Mouse (Mus musculus): ENCODE results near the gene Rspry1. TPM values are rescaled to one million over a fixed set of nuclear protein-coding genes. Genes with fewer than 3 reads are reported as not detected.

The Rspry1 gene
- polyA plus RNA-seq, 1 experiment from 2014 or later, result 17.5 TPM

GRCm38 (mm10) chr8:94600478-94600877 is 1.3 kb upstream of the Rspry1 start:
- Histone ChIP-seq H3K27ac (ENCODE audit: low read depth, low read length) (no peak overlapping the region), H3K27me3 (replicated peaks; ENCODE audit: control insufficient read depth, insufficient read depth, low read length) (no peaks in the 10 kb centered on the region), H3K4me2 (replicated peaks; ENCODE audit: low read depth) (peak overlapping the region; percentile 81), H3K9ac (ENCODE audit: low read depth, low read length) (peak overlapping the region; percentile 97), H3K9me3 (ENCODE audit: control insufficient read depth) (no peaks in the 10 kb centered on the region), H3K4me3 (ENCODE audit: low read depth, low read length) (peak overlapping the region; percentile 100), H3K4me1 (replicated peaks; ENCODE audit: control insufficient read depth, insufficient read depth, low read length) (no peaks in the 10 kb centered on the region), H3K36me3 (ENCODE audit: control insufficient read depth, insufficient read depth) (no peaks in the 10 kb centered on the region)
- 8% methylated on average over 5 of the region's 5 CpGs for WGBS
- no peak for TF ChIP-seq CTCF (IDR thresholded peaks at IDR 0.05; ENCODE audit: low read depth)
- ATAC-seq, result no peak

- WGBS, result under 1% methylated on average over 51 of the region's 51 CpGs
- Histone ChIP-seq H3K9me3 (ENCODE audit: control insufficient read depth) (no peaks in the 10 kb centered on the region), H3K27me3 (replicated peaks; ENCODE audit: control insufficient read depth, insufficient read depth, low read length) (no peaks in the 10 kb centered on the region), H3K36me3 (ENCODE audit: control insufficient read depth, insufficient read depth) (no peaks in the 10 kb centered on the region), H3K4me3 (ENCODE audit: low read depth, low read length) (peak overlapping the region; percentile 100), H3K4me1 (replicated peaks; ENCODE audit: control insufficient read depth, insufficient read depth, low read length) (no peaks in the 10 kb centered on the region), H3K9ac (ENCODE audit: low read depth, low read length) (peak overlapping the region; percentile 97), H3K27ac (ENCODE audit: low read depth, low read length) (peak overlapping the region; percentile 96), H3K4me2 (replicated peaks; ENCODE audit: low read depth) (peak overlapping the region; percentile 81)
- ATAC-seq, result peak; percentile 29
- TF ChIP-seq CTCF (IDR thresholded peaks at IDR 0.05; ENCODE audit: low read depth), result no peak
Observed at GRCm38 (mm10) chr8:94601034-94601606, 617 bp upstream of the Rspry1 start.

- Histone ChIP-seq H3K27me3 (replicated peaks; ENCODE audit: control insufficient read depth, insufficient read depth, low read length) (no peaks in the 10 kb centered on the region), H3K36me3 (ENCODE audit: control insufficient read depth, insufficient read depth) (no peaks in the 10 kb centered on the region), H3K27ac (ENCODE audit: low read depth, low read length) (peak overlapping the region; percentile 87), H3K4me3 (ENCODE audit: low read depth, low read length) (peak overlapping the region; percentile 100), H3K9me3 (ENCODE audit: control insufficient read depth) (no peaks in the 10 kb centered on the region), H3K9ac (ENCODE audit: low read depth, low read length) (peak overlapping the region; percentile 93), H3K4me1 (replicated peaks; ENCODE audit: control insufficient read depth, insufficient read depth, low read length) (no peaks in the 10 kb centered on the region), H3K4me2 (replicated peaks; ENCODE audit: low read depth) (peak overlapping the region; percentile 89)
- under 1% methylated on average over 31 of the region's 31 CpGs for WGBS
- TF ChIP-seq CTCF (IDR thresholded peaks at IDR 0.05; ENCODE audit: low read depth), result no peak
- ATAC-seq, result no peak
Observed at GRCm38 (mm10) chr8:94602471-94603131, 864 bp downstream of the Rspry1 start.

GRCm38 (mm10) chr8:94604030-94604429 is 2.3 kb downstream of the Rspry1 start:
- Histone ChIP-seq H3K27me3 (replicated peaks; ENCODE audit: control insufficient read depth, insufficient read depth, low read length) (no peaks in the 10 kb centered on the region), H3K4me2 (replicated peaks; ENCODE audit: low read depth) (no peak overlapping the region), H3K4me3 (ENCODE audit: low read depth, low read length) (no peak overlapping the region), H3K27ac (ENCODE audit: low read depth, low read length) (no peak overlapping the region), H3K36me3 (ENCODE audit: control insufficient read depth, insufficient read depth) (no peaks in the 10 kb centered on the region), H3K4me1 (replicated peaks; ENCODE audit: control insufficient read depth, insufficient read depth, low read length) (no peaks in the 10 kb centered on the region), H3K9me3 (ENCODE audit: control insufficient read depth) (no peaks in the 10 kb centered on the region), H3K9ac (ENCODE audit: low read depth, low read length) (no peak overlapping the region)
- ATAC-seq, result no peak
- 79% methylated on average over 2 of the region's 2 CpGs for WGBS
- TF ChIP-seq CTCF (IDR thresholded peaks at IDR 0.05; ENCODE audit: low read depth), result no peak

- no peaks in the 10 kb centered on the region for H3K27me3 ChIP-seq (replicated peaks; ENCODE audit: control insufficient read depth, insufficient read depth, low read length)
- peak; percentile 26; the same call in 1 of the 2 replicates for TF ChIP-seq CTCF (IDR thresholded peaks at IDR 0.05; ENCODE audit: low read depth)
- H3K9me3 ChIP-seq (ENCODE audit: control insufficient read depth), result no peaks in the 10 kb centered on the region
- 95% methylated on average over 5 of the region's 5 CpGs for WGBS
- no peaks in the 10 kb centered on the region for H3K36me3 ChIP-seq (ENCODE audit: control insufficient read depth, insufficient read depth)
- H3K4me1 ChIP-seq (replicated peaks; ENCODE audit: control insufficient read depth, insufficient read depth, low read length), result no peaks in the 10 kb centered on the region
- H3K9ac ChIP-seq (ENCODE audit: low read depth, low read length), result no peak overlapping the region
- ATAC-seq, result no peak
- H3K4me2 ChIP-seq (replicated peaks; ENCODE audit: low read depth), result no peak overlapping the region
- no peak overlapping the region for H3K27ac ChIP-seq (ENCODE audit: low read depth, low read length)
- H3K4me3 ChIP-seq (ENCODE audit: low read depth, low read length), result no peak overlapping the region
Observed at GRCm38 (mm10) chr8:94607064-94607463, 5.3 kb downstream of the Rspry1 start.

GRCm38 (mm10) chr8:94624885-94625284 is 23.1 kb downstream of the Rspry1 start:
- no peak overlapping the region for H3K27ac ChIP-seq (ENCODE audit: low read depth, low read length)
- no peaks in the 10 kb centered on the region for H3K9me3 ChIP-seq (ENCODE audit: control insufficient read depth)
- H3K9ac ChIP-seq (ENCODE audit: low read depth, low read length), result no peak overlapping the region
- H3K4me3 ChIP-seq (ENCODE audit: low read depth, low read length), result no peak overlapping the region
- no peaks in the 10 kb centered on the region for H3K4me1 ChIP-seq (replicated peaks; ENCODE audit: control insufficient read depth, insufficient read depth, low read length)
- 90% methylated on average over 1 of the region's 1 CpGs for WGBS
- H3K27me3 ChIP-seq (replicated peaks; ENCODE audit: control insufficient read depth, insufficient read depth, low read length), result no peaks in the 10 kb centered on the region
- H3K36me3 ChIP-seq (ENCODE audit: control insufficient read depth, insufficient read depth), result peaks cover 15% of the 10 kb centered on the region
- H3K4me2 ChIP-seq (replicated peaks; ENCODE audit: low read depth), result no peak overlapping the region
- no peak for TF ChIP-seq CTCF (IDR thresholded peaks at IDR 0.05; ENCODE audit: low read depth)
- no peak for ATAC-seq
